Mouse (Mus musculus) ES-E14 (cell line): ENCODE data around the gene Mpp3.

Experiments used
- HCFC1 ChIP-seq: IDR thresholded peaks from 2 replicates; pipeline ENCODE4 v1.6.1; 2012; ENCODE audit warnings: low read length, inconsistent platforms, borderline replicate concordance; ENCODE audit not compliant: insufficient read depth
- MAFK ChIP-seq: IDR thresholded peaks from 2 replicates; pipeline ENCODE4 v1.6.1; 2014; ENCODE audit warnings: mild to moderate bottlenecking, low read depth, low read length, inconsistent platforms; ENCODE audit not compliant: insufficient read depth
- ZC3H11A ChIP-seq: IDR thresholded peaks from 2 replicates; pipeline ENCODE4 v1.6.1; 2012; ENCODE audit warnings: low read depth, mild to moderate bottlenecking, inconsistent platforms, low read length, borderline replicate concordance
- ZNF384 ChIP-seq: IDR thresholded peaks from 2 replicates; pipeline ENCODE4 v1.6.1; 2012; ENCODE audit warnings: low read depth, low read length, inconsistent platforms

DNA sequence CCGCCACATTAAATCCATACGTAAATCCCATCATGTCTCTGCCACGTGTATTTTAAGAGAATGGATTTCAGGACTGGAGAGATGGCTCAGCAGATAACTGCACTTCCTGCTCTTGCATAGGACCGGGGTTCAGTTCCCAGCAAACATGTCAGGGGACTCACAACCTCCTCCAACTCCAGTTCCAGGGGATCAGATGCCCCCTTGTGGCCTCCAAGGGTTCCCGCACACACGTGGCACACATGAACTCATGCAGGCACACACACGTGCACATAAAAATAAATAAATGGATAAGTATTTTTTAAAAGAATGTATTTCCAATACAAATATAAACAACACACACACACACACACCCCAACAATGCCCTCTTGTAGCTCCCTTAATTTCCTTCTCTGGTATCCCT, 51.3 kb downstream of the Mpp3 start:
- TF ChIP-seq HCFC1 (no peak), MAFK (no peak), ZNF384 (no peak), ZC3H11A (no peak)
